Mouse (Mus musculus): ENCODE data around the gene Adad2. TPM values are rescaled to one million over a fixed set of nuclear protein-coding genes. Genes with fewer than 3 reads are reported as not detected.
A peak's percentile ranks its signal among the peaks of the same experiment; 100 is the strongest.

Gene Adad2
- polyA plus RNA-seq, 1 experiment from 2014 or later, result 0.10 TPM

DNA sequence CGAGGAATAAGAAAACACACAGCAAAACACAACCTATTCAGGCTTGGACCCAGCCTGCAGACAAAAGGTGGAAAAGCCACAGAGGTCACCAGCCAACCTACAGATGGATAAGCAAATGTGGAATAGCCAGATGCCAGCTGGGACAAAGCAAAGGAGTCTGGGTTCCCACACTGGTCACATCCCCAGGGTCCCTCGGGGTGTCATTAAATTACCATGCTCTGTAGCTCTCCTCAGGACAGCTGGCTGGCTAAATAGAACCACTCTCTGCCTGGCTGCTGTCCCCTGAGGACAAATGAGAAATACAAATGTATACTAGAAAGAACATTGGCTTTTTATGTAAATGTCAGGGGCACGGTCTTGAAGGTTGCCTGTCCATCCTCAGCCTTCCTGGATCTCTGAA is 18.3 kb downstream of the Adad2 start:
- peaks cover 27% of the 10 kb centered on the region for H3K27me3 ChIP-seq
- H3K9me3 ChIP-seq, result no peaks in the 10 kb centered on the region
- no peak for ATAC-seq (ENCODE audit: insufficient number of reproducible peaks, insufficient read depth, low FRiP score, low TSS enrichment)
- H3K4me3 ChIP-seq, result no peak overlapping the region
- peaks cover 32% of the 10 kb centered on the region for H3K4me1 ChIP-seq
- H3K4me2 ChIP-seq (replicated peaks), result no peak overlapping the region
- H3K36me3 ChIP-seq, result no peaks in the 10 kb centered on the region
- H3K27ac ChIP-seq, result no peak overlapping the region
- H3K9ac ChIP-seq, result no peak overlapping the region
- 31% methylated on average over 3 of the region's 3 CpGs for WGBS

DNA sequence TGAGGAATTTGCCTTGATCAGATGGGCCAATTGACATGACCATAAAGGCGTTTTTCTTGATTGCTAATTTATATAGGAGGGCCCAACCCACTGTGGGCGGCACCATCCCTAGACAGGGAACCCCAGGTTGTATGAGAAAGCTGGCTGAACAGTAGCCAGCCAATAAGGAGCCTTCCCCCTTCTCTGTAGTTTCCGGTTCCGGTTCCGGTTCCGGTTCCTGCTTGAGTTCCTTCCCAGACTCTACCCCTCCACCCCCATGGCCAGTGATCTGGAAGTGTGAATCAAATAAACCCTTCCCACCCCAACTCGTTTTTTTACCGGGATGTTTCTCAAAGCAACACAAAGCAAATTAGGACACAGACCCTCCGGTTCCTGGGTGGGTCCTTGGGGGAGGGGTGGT is 19.7 kb downstream of the Adad2 start:
- WGBS, result 83% methylated on average over 9 of the region's 9 CpGs
- Histone ChIP-seq H3K36me3 (no peaks in the 10 kb centered on the region), H3K9me3 (no peaks in the 10 kb centered on the region), H3K4me3 (no peak overlapping the region), H3K9ac (no peak overlapping the region), H3K27ac (no peak overlapping the region), H3K27me3 (peaks cover 27% of the 10 kb centered on the region), H3K4me1 (peaks cover 32% of the 10 kb centered on the region), H3K4me2 (replicated peaks) (no peak overlapping the region)
- ATAC-seq (ENCODE audit: insufficient number of reproducible peaks, insufficient read depth, low FRiP score, low TSS enrichment), result no peak

DNA sequence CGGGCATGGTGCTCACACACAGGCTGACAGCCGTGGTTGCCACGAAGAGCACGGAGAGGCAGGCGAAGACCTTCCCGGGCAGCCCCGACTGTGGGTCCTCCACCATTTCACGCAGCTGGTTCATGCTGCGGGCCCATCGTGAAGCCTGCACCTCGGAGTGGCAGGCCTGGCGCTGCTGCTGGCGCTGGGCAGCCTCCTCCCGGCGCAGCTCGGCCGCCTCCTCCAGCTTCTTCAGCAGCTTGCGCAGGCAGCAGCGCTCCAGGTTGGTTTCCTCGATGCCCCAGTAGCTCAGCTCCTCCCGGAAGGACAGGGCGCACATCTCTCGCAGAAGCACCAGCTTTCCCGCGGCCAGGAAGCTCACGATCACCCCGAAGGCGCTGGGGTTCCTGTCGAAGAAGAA is 20.4 kb downstream of the Adad2 start:
- Histone ChIP-seq H3K27me3 (peaks cover 27% of the 10 kb centered on the region), H3K4me2 (replicated peaks) (no peak overlapping the region), H3K4me3 (no peak overlapping the region), H3K27ac (no peak overlapping the region), H3K36me3 (no peaks in the 10 kb centered on the region), H3K4me1 (peaks cover 27% of the 10 kb centered on the region), H3K9ac (no peak overlapping the region), H3K9me3 (no peaks in the 10 kb centered on the region)
- 48% methylated on average over 29 of the region's 29 CpGs for WGBS
- ATAC-seq (ENCODE audit: insufficient number of reproducible peaks, insufficient read depth, low FRiP score, low TSS enrichment), result no peak

DNA sequence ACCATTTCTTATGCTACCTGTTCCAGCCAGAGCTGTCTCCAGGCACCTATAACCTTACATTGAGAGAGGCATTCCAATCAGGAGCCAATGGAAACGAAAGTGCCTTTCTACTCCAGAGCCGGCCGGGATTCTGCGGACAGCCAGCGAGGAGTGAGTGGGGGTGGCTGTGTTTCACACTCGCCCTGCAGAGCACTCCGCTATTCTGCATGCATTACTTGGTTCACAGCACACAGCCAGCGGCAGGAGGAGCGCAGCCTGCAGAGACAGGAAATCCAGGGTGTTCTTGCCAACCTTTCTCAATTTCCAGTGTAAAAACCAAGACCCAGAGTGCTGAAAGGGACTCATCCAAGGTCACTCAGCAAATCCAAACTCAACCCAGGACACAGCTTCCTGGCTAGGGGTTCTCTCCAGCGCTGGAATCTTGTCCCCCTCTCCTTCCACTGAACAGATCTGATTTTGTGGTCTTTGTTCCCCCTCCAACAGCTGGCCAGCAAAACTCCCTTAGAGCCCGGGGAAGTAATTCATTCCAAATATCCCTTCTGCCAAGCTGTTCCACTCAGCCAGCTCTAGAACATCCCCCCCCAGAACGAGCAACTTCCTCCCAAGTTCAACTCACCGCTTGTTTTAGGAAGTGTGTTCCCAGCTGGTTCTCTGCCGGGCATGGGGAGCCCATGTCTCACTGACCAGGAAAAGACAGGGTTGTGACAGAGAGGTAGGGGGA is 22.2 kb downstream of the Adad2 start:
- H3K4me2 ChIP-seq (replicated peaks), result no peak overlapping the region
- WGBS, result 26% methylated on average over 14 of the region's 14 CpGs
- ATAC-seq (ENCODE audit: insufficient number of reproducible peaks, insufficient read depth, low FRiP score, low TSS enrichment), result no peak
- H3K27ac ChIP-seq, result peak overlapping the region; percentile 14; the same call in 1 of the 2 replicates
- peaks cover 21% of the 10 kb centered on the region for H3K4me1 ChIP-seq
- no peak overlapping the region for H3K4me3 ChIP-seq
- H3K27me3 ChIP-seq, result peaks cover 27% of the 10 kb centered on the region
- H3K9ac ChIP-seq, result no peak overlapping the region
- no peaks in the 10 kb centered on the region for H3K9me3 ChIP-seq
- no peaks in the 10 kb centered on the region for H3K36me3 ChIP-seq

DNA sequence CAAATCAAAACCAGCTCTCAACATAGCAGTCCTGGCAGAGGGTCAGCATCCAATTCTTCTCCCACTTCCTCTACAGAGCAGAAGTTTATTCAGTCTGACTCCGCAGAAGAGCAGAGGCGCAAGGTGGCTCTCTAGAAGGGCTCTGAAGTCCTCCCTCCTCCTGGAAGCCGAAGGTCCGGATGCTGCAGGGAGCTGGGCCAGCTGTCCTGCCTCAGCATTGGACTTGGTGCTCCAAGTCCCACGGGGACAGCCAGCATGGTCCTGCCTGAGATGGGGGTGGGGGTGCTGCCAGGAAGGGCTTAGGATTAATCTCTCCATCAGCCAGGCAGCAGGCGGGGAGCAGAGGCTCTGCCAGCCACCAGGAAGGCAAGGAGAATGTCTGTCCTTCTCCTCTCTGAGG is 22.8 kb downstream of the Adad2 start, which contains the start of gene Kcng4:
TSS of gene Kcng4 (minus strand) at position 303 of the 400 bp plus-strand sequence.
- H3K4me1 ChIP-seq, result peaks cover 21% of the 10 kb centered on the region
- 36% methylated on average over 6 of the region's 6 CpGs for WGBS
- no peak within 1 kb of the TSS for H3K4me2 ChIP-seq (replicated peaks)
- no peaks in the 10 kb centered on the region for H3K9me3 ChIP-seq
- peak within 1 kb of the TSS; percentile 14; the same call in 1 of the 2 replicates for H3K27ac ChIP-seq
- H3K27me3 ChIP-seq, result peaks cover 27% of the 10 kb centered on the region
- no peak within 1 kb of the TSS for H3K9ac ChIP-seq
- no peaks in the 10 kb centered on the region for H3K36me3 ChIP-seq
- H3K4me3 ChIP-seq, result no peak within 1 kb of the TSS
- ATAC-seq (ENCODE audit: insufficient number of reproducible peaks, insufficient read depth, low FRiP score, low TSS enrichment), result no peak

DNA sequence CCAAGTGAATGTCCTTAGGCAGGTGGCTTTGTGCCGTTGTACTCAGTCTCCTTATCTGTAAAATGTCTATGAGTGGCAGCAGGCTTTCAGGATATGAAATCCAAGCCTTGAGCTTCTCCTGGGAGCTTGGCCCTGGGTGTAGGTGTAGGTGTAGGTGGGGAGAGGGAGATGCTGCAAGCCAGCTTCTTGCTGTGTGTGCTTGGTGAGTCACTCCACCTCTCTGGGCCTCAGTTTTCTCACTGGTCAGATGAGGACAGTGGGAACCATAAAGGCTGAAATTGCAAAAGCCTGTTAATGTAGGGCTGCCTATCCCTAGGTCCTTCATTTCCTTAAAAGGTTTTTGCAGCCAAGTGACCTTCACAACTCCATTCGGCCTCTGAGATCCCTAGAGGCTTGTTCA is 23.4 kb downstream of the Adad2 start:
- 48% methylated on average over 2 of the region's 2 CpGs for WGBS
- no peak overlapping the region for H3K9ac ChIP-seq
- no peak overlapping the region for H3K4me3 ChIP-seq
- H3K27me3 ChIP-seq, result peaks cover 27% of the 10 kb centered on the region
- H3K4me2 ChIP-seq (replicated peaks), result no peak overlapping the region
- no peaks in the 10 kb centered on the region for H3K9me3 ChIP-seq
- H3K36me3 ChIP-seq, result no peaks in the 10 kb centered on the region
- ATAC-seq (ENCODE audit: insufficient number of reproducible peaks, insufficient read depth, low FRiP score, low TSS enrichment), result no peak
- H3K4me1 ChIP-seq, result peaks cover 16% of the 10 kb centered on the region
- no peak overlapping the region for H3K27ac ChIP-seq

DNA sequence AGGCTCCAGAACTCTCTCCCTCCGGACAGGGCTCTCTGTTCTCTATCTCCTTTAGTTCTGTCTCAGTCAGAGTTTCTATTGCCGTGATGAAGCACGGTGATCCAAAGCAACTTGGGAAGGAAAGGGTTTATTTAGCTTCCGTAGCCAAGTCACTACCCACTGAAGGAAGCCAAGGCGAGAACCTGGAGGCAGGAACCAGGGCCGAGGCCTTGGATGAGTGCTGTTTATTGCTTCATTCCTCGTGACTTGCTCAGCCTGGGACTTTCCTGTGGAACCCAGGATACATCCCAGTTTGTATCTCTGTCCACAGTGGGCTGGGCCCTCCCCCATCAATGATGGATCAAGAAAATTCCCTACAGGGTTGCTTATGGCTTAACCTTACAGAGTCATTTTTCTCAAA is 24.2 kb downstream of the Adad2 start:
- WGBS, result 60% methylated on average over 7 of the region's 7 CpGs
- H3K4me3 ChIP-seq, result no peak overlapping the region
- no peak for ATAC-seq (ENCODE audit: insufficient number of reproducible peaks, insufficient read depth, low FRiP score, low TSS enrichment)
- peaks cover 27% of the 10 kb centered on the region for H3K27me3 ChIP-seq
- no peaks in the 10 kb centered on the region for H3K36me3 ChIP-seq
- no peak overlapping the region for H3K4me2 ChIP-seq (replicated peaks)
- H3K4me1 ChIP-seq, result peaks cover 13% of the 10 kb centered on the region
- no peaks in the 10 kb centered on the region for H3K9me3 ChIP-seq
- H3K9ac ChIP-seq, result no peak overlapping the region
- H3K27ac ChIP-seq, result no peak overlapping the region

DNA sequence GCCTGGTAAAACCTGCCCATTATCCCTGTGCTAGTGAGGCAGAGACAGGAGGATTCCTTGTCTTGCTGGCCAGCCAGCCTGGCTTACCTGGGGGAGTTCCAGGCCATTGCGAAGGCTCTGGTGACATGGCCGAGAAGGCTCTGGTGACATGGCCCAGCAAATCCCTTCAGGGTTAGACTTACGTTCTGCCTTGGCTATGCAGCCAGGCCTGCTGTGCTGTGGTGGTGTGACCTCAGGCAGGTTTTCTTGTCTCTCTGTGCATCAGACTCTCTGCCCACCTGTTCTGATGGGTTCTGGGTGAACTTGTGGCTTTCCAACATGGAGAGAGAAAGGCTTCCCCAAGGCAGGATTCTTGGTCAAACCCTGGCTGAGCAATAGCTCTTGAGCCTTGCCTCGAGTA is 24.8 kb downstream of the Adad2 start:
- no peak overlapping the region for H3K27ac ChIP-seq
- peaks cover 22% of the 10 kb centered on the region for H3K27me3 ChIP-seq
- H3K4me3 ChIP-seq, result no peak overlapping the region
- H3K9ac ChIP-seq, result no peak overlapping the region
- H3K9me3 ChIP-seq, result no peaks in the 10 kb centered on the region
- ATAC-seq (ENCODE audit: insufficient number of reproducible peaks, insufficient read depth, low FRiP score, low TSS enrichment), result no peak
- H3K4me1 ChIP-seq, result peaks cover 13% of the 10 kb centered on the region
- 77% methylated on average over 4 of the region's 4 CpGs for WGBS
- no peak overlapping the region for H3K4me2 ChIP-seq (replicated peaks)
- no peaks in the 10 kb centered on the region for H3K36me3 ChIP-seq

DNA sequence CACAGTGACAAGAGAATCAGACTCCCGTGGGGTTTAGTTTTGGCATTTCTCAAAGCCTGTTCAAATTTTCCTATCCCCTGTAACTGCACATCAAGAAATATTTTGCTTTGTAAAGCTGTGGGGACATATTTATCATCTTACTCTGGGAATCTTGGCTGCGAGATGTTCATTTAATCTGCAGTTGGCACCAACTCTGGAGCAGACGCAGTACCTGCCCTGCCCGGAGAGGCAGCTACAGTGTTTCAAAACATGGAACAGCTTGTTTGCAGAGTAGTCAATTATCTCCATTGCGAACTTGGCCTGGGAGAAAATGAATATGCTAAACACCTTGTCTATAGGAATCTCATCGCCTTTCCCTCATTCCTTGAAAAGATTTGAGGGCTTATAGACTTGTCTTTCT is 25.7 kb downstream of the Adad2 start:
- peaks cover 14% of the 10 kb centered on the region for H3K27me3 ChIP-seq

DNA sequence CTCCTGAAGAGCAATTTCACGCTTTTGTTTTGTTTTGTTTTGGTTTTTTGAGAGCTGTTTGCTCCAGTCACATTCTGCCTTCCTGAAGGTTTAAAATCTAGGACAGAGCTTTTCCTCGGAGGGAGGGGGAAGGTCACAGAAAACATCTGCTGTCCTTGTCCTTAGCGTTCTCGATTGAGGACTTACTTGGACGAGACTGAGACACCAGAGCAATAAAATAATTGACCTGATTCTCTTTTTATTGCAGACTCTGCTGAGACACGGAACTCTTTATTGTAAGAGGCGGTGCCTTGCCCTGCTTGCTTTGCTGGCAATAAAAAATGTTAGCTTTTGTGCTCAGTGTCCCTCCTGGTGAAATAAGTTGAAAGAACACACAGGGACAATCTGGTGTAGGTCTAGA is 27.3 kb downstream of the Adad2 start:
- no peaks in the 10 kb centered on the region for H3K36me3 ChIP-seq
- 74% methylated on average over 7 of the region's 7 CpGs for WGBS
- H3K4me2 ChIP-seq (replicated peaks), result no peak overlapping the region
- H3K4me1 ChIP-seq, result peaks cover 10% of the 10 kb centered on the region
- no peak overlapping the region for H3K27ac ChIP-seq
- no peaks in the 10 kb centered on the region; the same call in 1 of the 2 replicates for H3K27me3 ChIP-seq
- no peak overlapping the region for H3K9ac ChIP-seq
- H3K4me3 ChIP-seq, result no peak overlapping the region
- H3K9me3 ChIP-seq, result no peaks in the 10 kb centered on the region
- ATAC-seq (ENCODE audit: insufficient number of reproducible peaks, insufficient read depth, low FRiP score, low TSS enrichment), result no peak

More for the DNA sequence above, 25.7 kb downstream of the Adad2 start:
- Histone ChIP-seq H3K9me3 (no peaks in the 10 kb centered on the region), H3K27ac (no peak overlapping the region), H3K9ac (no peak overlapping the region), H3K36me3 (no peaks in the 10 kb centered on the region), H3K4me3 (no peak overlapping the region), H3K4me1 (peaks cover 13% of the 10 kb centered on the region), H3K4me2 (replicated peaks) (no peak overlapping the region)
- ATAC-seq (ENCODE audit: insufficient number of reproducible peaks, insufficient read depth, low FRiP score, low TSS enrichment), result no peak
- WGBS, result 77% methylated on average over 6 of the region's 6 CpGs

DNA sequence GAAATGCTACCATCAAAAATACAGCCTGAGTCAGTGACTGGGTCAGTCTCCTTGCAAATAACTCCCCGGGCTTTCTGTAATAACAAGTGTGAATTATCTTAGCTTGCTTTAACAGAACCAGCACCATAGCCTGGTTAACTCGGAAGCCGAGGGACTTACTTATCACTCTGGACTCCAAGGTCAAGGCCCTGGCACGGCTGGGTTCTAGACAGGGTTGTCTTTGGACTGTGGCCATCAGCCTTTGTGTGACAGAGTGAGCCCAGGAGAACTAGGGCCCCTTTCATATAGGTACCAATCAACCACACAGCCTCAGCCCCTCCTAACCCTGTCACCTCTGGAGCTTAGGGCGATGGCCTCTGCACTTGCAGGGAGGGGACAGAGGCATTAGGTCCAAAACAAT is 28.5 kb downstream of the Adad2 start:
- 84% methylated on average over 5 of the region's 5 CpGs for WGBS
- H3K4me3 ChIP-seq, result no peak overlapping the region
- no peak overlapping the region for H3K9ac ChIP-seq
- no peaks in the 10 kb centered on the region for H3K9me3 ChIP-seq
- H3K4me1 ChIP-seq, result no peaks in the 10 kb centered on the region
- H3K27me3 ChIP-seq, result no peaks in the 10 kb centered on the region; the same call in 1 of the 2 replicates
- H3K27ac ChIP-seq, result no peak overlapping the region
- no peak for ATAC-seq (ENCODE audit: insufficient number of reproducible peaks, insufficient read depth, low FRiP score, low TSS enrichment)
- H3K4me2 ChIP-seq (replicated peaks), result no peak overlapping the region
- H3K36me3 ChIP-seq, result no peaks in the 10 kb centered on the region

DNA sequence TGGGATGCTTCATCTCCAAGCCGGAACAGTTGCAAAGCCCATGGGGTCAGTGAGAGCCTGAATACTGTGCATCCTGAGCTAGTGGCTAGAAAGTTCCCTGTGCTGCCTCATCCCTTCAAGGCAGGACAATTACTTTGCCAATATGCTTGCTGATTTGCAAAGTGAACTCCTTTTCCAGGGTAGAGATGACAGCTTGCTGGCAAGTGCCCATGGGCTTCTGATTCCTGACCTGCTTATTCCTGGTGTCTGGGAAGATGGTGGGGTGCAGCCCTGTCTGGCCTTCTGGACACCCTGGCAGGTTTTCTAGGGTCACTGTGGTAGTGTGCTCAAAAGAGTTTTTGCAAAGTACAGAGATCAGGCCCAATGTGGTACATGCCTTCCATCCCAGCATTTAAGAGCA is 30.4 kb downstream of the Adad2 start:
- no peaks in the 10 kb centered on the region for H3K4me1 ChIP-seq
- ATAC-seq (ENCODE audit: insufficient number of reproducible peaks, insufficient read depth, low FRiP score, low TSS enrichment), result no peak
- H3K27me3 ChIP-seq, result no peaks in the 10 kb centered on the region; the same call in 1 of the 2 replicates
- H3K9ac ChIP-seq, result no peak overlapping the region
- no peak overlapping the region for H3K4me2 ChIP-seq (replicated peaks)
- WGBS, result 100% methylated on average over 1 of the region's 1 CpGs
- no peaks in the 10 kb centered on the region for H3K36me3 ChIP-seq
- no peak overlapping the region for H3K27ac ChIP-seq
- H3K4me3 ChIP-seq, result no peak overlapping the region
- no peaks in the 10 kb centered on the region for H3K9me3 ChIP-seq
